Mouse (Mus musculus) cerebellum, adult 8-10 months (tissue): ENCODE measurements around the gene Eif2b2.
A peak's percentile ranks its signal among the peaks of the same experiment; 100 is the strongest.

Experiments used
- DNase-seq: peaks from one replicate; pipeline ENCODE4 v3.0.0; 2022

Gene Eif2b2

DNA sequence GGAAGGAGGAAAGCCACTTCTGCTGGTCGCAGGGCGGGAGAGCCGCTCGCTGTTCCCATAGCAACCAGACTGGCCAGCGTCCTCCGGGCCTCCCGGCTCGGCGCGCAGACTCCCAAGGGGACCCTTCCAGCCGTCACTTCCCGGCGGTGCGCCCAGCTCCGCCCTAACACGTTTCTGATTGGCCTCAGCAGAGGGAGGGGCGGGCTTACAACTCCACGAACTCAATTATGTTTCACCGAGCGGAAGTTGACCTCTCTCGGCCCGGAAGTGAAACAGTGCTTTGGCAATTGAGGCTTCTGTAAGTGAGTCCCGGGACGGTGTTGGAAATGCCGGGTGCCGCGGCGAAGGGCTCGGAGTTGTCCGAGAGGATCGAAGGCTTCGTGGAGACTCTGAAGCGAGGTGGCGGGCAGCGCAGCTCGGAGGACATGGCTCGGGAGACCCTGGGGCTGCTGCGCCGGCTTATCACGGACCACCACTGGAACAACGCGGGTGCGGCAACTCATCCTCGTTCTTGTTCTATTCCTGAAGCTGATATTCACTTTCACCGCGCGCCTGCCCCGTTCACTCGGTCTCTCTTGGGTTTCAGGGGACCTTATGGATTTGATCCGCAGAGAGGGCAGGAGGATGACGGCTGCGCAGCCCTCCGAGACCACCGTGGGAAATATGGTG, at the start of gene Eif2b2:
Gene Eif2b2 (plus strand): TSS at position 246 of the 669 bp plus-strand sequence.
- DNase-seq, result peak; percentile 98

DNA sequence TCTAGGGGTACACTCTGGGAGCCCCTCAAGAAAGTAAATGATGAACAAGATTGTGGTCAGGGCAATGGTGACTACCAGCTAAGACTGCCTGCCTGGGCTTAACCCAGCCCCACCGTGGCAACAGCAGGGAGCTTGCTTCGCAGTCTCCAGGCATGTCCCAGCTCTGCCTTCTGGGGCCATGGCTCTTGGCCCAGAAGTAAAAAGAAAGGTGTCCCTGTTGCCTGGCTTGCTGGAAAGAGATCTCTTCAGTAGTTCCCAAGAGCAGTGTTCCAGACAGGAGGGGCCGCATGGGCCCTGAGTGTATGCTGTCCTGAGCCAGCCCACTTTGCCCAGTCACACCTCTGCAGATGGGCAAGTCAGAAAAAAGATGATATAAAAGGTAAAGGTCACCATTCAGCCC, 49.4 kb upstream of the Eif2b2 start:
- no peak for DNase-seq

DNA sequence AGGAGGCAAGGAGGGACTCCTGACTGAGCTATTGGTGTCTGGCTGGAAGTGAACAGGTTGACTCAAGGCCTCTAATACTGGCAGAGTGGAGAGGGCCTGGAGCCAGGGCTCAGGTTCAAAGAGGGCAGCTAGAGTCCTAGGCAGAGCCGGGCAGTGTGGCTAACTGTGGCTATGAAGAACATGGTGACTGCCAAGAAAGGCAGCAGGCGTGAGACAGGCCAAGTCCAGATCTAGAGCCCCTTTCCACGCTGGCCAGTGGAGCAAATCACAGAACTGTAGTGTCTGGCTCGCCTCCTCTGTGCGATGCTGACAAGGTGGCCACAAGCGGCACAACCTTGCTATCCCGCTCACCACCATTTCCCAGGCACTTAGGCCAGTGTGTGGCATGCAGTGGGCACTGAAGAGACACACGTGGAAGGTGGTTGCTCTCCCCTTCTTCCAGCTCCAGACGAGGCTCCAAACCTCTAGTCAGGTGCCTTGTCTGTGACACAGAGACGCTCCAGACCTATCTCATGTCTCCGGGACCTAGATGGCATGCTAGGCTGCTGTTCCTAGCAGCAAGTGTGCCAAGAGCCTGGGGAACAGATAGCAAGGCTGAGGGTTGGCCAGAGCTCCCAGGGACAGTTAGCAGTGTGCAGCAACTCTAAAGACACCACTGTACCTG, 48.9 kb upstream of the Eif2b2 start:
- no peak for DNase-seq

DNA sequence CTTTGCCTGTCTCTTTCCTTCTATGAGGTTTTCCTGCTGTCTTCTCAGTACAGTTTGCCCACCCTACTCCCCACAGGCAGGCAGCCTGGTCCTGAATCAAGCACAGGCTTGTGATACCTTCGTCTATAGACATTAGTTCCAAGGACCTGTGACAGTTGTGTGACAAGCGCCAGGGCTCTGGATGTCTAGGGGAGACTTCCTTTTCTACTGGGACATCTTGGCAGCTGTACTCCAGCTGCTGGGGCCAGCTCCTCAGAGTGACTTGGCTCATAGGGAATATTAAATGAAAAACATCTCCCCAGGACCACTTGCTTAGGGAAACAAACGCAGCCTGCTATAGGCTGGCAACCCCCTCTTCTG, 48.4 kb upstream of the Eif2b2 start:
- DNase-seq, result no peak

DNA sequence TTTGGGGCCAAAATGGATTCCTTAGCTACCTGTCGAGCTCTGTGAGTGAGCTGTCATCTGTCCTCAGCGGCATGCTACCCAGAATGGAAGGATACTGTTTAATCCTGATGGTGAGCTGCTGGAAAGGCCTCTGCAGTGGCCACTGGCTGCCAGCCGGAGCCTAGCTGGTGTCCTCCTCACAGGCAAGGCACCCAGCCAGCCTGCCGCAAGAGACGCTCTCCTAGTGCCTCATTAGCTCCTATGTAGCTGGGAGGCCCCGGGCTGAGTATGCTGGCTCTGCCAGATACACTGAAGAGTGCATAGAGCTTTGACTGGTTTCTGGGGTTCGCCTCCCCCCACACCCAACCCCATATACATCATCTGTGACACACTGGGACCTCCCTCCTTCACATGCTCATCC, 45.3 kb upstream of the Eif2b2 start:
- no peak for DNase-seq

DNA sequence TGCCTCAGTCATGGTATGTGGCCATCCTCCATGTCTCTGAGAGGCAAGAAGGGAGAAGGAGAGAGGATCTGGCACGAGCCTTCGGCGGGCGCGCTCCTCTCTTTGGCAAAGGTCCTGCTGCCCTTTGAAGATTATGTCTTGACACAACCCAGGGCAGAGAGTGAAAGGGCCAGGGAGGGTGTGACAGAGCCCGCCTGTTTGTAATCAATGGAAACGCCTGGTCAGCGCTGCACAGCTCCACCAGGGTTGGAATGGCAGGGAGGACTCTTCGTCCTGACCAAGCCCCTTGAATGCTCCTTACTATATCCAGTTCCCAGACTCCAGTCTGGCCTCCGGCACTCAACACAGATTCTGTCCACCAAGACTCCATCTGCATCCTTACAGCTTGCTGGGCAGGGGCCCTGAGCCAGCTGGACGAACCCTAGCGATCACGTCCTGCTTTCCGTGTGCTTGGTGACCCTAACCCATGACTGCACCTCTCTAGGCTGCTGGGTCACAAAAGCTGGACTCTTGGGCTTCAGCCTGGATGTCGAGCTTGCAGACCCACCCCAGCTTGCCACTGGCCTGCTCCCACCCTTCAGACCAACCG, 44.1 kb upstream of the Eif2b2 start:
- DNase-seq, result no peak

DNA sequence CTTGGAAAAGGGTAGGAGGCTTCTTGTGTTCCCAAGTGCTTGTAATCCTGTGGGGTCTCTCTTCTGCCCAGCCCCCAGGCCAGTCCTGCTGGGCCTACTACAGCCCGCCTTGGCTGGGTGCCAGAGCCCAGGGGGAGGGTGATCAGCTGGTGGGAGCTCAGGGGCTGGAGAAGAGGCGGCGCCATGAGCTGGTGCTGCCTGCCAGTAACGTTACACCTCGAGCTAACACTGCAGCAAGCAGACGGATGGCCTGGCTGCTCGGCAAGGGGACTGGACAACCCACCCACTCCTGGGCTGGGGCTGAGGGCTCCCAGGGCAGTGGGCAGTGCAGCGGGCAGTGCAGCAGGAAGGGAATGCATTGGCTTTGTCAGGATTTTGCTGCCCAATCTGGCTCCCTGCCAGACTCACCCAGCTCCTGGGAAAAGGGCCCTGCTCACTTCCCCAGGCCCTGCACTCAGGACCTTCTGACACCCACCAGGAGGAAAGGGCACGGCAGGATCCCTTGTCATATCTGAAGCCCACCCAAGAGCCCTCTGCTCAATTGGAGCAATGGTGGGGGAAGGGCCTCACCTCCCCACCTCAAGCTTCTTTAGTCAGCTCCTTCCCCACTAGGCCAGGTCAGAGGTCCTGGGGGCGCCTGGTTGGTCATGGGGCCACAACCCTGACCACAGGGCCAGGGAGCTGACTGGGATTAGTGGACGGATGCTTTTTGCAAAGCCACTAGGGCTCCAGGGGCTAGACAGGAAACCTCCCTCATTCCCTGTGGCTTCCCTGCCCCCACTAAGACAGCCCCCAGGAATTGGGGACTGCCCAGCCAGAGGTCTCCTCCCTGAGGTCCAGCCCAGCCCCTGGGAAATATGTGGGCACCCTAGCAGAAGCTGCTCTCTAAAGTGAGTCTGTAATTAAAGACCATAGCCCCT, 43.1 kb upstream of the Eif2b2 start:
- DNase-seq, result no peak

DNA sequence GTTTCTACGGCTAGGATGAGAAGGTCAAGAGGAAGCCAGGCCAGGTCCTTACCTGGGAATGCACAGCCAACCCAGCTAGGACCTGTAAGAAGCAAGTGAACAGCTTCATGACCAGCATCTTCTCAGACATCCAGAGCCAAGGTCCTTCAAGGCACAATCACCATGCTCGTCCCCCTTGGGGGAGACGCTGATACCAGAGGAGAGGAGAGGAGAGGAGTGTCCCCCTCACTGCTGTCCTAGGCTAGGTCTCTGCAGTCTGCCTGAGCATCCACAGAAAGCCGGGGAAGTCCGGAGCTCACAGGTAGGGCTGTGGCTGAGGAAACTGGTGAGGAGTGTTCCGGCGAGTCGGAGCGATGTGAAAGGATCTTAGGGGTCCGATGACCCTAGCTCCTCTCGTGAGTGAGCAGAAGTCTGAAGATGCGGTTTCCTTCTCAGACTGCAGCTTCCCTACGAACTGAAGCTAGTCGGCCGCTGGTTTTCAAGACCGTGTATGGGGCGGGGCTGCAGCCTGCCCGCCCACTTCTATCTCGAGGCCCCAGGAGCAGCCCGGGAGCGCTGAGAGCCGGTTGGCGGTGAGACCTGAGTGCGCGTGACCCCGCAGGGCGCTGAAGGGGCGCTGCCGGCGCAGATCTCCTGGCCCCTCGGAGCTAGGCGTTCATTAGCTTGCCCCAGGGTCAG, 42.3 kb upstream of the Eif2b2 start:
- DNase-seq, result no peak

DNA sequence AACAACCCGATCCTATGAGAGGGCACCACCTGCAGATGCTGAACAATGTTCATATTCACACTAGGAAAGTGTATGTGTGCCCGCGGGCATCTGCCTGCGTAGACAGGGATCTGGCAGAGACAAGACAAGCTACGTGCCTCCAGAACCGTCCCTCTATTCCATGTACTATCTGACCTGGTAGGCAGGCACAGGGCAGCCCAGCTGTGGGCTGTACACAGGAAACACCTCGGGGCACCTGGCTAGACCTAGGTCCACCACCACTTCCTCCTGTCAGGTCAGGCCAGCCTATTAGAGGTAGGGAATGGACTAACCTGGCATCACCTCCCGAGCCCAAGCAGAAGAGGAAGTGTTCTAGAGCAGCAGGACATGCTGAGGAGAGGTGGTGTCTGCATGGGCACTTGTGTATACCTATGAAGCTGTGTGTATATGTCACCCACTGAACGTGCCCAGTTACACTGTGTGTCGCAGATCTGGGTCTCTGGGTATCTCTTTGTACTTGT, 41.5 kb upstream of the Eif2b2 start, which contains the start of gene Pgf:
Gene Pgf (minus strand): TSS at position 51 of the 500 bp plus-strand sequence.
- no peak for DNase-seq

DNA sequence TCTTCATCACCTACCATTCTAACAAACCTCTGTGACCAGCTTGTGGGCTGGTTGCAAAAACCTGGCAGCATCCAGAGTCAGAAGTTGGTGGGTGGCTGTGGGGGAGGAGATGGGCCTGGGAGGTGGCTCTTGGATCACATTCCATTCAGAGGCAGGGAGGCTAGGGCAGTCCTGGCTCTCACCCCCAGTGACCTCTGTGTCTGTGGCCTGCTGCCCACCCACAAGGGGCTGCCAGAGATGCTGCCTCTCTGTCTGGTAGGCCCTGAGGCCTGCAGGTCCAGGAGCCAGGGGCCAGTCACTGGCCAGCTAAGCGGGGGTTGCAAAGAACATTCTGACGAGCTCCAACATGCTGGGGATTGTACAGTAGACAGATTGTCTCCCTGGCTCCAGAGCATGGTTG, 41.0 kb upstream of the Eif2b2 start:
- DNase-seq, result no peak

DNA sequence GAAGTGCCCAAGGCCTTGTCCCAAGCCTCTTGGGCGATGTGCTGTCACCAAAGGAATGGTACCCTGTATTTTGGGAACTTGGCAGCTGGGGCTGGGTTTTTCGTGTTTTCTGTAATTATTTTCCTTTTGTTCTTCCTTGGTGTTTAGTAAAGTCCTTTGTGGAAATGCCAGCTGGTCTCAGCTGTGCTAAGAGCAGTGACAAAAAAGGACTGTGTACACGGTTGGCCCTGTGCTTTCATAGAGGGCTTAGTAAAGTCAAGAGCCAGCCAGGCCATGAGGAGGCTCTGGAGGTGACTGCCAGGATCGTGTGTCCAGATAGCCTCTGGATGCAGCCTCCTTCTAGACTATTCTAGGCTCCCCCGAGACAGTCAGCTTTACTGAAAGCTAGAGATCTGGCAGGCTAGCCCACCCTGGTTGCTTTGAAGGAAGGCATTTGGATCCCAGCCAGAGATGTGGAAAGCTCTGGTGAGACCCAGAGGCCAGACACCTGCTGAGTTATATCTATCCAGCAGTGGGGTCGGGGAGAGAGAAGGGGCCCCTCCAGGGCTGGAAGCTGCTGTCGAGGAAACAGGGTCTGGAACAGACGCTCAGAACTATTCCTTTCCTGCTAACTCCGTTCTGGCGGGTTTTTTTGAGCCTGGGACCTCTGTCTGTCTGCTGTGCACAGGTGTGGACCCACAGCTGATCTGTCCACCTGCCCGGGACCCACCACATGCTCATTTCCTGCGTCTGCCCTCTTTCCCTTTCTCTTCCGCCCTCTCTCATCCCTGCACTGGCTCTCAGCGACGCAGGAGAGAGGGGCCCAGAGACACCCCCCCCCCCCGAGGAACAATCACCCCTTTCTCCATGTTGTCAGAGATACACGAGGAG, 37.6 kb upstream of the Eif2b2 start:
- DNase-seq, result no peak

DNA sequence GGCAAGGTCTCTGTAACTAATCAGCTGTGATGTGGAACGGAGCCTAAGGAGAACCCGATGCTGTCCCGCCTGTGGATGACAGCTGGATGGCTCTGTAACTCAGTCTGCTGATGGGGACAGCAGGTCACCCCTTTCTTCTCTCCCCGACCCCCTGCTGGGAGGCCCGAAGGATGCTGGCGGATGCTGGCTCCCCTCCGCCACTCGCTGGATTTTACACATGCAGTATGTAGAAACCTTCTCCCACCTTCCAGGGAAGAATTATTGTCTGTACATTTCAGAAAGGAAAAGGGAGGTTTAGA, 37.0 kb upstream of the Eif2b2 start:
- DNase-seq, result no peak

DNA sequence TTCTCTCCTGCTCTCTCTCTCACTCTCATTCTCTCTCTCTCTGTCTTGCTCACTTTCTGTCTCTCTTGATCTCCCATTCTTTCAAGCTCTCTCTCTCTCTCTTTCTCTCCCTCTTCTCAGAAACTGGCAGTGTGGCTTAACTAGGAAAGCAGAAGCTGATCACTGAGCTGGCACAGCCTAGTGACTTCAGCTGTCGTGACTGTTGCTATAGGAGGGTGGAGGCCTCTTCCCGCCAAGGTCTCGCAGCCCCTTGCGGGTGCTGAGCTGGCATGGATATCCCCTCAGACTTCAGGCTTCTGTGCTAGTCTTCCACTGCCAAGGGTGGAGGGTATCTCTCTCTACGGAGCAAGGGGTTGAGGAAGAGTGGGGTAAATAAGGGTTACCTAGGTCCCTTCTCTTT, 36.4 kb upstream of the Eif2b2 start:
- DNase-seq, result no peak

DNA sequence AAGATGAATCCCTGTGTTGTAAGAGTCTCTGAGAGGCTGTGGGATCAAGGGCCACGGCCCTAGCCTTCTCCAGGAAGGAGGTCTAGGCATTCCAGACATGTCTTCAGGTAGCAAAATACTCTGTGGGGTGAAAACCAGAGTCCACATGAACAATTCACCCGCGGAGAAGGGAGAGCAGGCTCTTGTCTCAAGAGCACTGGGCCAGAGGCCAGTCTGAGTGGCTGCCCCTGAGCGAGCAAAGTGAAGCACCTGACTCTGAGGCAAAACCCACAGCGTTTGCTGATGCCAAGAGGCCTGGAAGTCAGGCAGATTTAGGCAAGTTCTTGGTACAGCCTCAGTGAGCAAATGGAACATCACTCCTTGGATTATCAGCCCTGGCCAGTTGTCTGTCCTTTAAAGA, 35.2 kb upstream of the Eif2b2 start:
- DNase-seq, result no peak

DNA sequence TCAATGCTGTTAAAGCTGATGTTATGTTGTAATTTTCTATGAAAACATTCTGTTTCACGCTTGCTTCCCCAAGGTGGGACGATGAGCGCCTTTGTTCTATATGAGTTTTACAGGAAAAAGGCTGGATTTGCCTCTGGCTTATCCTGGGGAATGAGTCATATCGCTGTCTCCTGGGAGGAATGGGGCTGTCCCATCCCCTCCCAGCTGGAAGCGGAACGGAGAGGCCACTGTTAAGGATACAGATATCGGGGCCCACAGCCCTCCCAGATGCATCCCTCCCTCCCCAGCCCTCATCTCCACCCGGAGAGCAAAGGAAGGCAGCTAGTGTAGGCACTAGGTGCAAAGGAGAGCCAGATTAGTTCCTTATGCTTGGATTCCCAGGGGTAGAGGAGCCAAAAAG, 33.5 kb upstream of the Eif2b2 start:
- DNase-seq, result no peak

DNA sequence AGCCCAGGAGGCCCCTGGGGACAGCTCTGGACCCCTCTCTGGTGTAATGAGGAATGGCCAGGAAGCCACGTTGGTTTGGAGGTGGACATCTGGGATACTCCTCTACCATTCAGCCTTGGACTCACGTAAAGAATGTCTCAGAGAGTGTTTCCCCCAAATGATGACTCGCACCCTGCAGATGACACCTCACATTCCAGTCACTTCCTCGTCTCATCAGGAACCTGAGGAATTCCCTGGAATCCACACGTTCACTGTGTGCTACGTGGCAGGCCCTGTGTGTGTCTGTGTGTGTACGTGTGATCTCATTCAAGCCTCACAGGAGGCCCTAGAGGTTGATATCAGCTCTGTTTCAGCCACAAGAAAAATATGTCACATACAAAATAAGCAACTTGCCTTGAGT, 32.9 kb upstream of the Eif2b2 start:
- no peak for DNase-seq

DNA sequence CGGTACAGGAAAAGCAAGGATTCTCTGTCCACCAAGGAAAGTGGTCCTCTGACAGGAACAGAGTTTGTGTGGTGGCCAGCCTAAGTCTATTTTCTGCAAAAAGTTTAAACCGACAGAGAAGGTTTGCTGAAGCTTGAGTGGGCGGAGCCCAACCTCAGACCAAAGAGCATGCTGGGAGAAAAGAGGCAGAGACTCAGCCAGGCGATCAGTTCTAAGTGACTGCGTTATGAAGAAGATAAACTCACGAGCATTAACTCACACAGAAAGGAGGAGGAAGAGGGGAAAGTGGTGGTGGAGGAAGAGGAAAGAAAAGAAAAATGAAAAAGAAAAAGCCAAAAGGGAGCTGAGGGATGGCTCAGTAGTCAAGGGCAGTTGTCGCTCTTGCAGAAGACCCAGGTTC, 29.0 kb upstream of the Eif2b2 start:
- DNase-seq, result no peak

DNA sequence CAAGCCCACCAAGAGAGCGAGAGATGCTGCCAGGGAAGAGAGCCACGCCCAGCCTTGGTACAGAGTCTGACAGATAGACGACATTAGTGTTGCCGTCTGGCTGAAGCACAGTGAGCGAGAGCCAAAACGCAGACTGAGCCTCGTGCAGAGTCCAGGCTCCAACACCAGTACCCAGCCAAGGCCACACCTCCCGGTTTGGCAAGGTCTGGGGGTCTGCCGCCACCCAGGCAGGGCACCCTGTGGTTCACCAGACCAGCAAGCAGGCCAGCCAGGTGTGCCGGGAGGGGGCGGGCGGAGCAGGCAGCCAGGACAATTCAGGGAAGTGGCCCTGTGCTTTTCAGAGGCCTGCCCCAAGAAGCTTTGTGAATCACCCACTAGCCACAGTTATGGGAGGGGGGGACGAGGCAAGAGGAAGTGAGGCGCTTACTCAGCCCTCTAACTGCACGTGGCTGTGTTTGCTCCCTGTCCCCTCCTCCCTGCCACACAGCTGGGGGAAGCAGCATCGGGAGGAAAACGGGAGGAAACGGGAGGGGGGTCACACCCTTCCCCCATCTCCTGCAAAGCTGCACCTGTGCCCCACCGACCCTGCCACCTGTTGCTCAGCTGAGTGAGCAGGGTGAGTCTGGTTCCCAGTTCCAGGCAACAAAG, 26.7 kb upstream of the Eif2b2 start:
- no peak for DNase-seq

DNA sequence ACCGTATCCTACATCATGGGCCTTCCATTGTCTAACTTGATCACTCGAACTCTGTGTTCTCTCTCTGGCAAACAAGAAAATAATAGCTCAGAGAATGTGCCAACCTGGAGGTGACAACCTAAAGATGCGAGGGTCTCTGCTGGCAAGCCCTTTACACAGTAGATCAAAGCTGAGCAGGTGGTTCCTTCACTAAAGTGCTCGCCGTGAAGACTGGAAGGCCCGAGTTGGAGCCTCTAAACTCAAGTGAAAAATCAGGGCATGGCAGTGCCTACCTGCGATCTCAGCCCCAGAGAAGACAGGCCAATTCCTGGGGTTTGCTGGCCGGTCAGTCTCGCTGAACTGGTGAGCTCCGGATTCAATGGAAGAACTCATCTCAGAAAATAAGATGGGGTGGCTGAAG, 26.1 kb upstream of the Eif2b2 start:
- no peak for DNase-seq

DNA sequence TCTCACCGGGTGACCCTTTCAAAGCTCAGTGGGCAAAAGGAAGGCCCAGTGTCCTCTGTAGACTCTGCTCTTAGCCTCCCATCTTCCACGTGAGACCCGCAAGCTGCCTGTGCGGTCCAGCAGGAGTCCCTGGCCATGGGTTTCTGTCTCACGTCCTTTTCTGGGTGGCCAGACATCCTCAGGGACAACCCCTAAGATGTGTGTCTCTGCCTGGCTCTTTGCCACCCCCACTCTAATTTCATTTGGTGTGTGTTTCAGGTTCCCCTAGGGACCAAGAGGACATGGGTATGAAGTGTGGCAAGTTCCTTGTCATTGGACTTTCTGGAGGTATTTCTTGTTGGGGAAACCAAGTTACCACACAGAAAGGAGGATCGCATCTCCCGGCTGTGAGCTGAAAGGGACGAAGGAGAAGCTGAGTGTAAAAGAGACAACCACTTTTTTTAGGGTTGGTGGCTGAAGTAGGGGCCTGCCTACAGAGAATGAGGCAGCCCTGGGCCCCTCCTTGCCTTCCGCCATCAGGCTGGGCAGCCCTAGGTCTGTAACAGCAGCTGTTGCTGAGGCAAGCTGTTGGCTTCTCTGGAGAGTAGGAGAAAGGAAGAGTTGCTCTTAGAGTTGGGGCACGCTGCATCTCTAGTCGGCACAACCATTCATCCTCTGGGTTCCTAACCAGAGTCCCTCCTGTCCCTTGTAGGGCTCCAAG, 25.2 kb upstream of the Eif2b2 start:
- no peak for DNase-seq

DNA sequence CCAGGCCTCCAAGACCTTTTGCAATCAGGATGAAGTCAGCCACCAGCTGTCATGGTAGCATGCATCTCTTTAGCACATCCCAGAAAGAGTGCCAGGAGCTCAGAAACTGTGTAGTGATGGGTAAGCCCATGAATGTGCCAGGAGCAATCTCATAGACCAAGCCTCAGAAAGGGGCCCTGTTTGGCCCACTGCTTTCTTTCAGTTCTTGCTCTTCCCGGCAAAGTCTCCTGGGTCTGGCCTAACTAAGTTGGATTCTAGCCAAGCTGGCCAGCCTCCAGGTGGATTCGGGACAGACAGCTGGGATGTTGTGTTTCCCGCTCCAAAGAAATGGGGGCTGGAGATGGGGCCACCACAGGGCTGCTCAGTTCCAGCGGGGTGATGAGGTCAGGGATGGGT, 24.7 kb upstream of the Eif2b2 start:
- no peak for DNase-seq
